Mouse (Mus musculus): ENCODE measurements around the gene Fancg.

DNA sequence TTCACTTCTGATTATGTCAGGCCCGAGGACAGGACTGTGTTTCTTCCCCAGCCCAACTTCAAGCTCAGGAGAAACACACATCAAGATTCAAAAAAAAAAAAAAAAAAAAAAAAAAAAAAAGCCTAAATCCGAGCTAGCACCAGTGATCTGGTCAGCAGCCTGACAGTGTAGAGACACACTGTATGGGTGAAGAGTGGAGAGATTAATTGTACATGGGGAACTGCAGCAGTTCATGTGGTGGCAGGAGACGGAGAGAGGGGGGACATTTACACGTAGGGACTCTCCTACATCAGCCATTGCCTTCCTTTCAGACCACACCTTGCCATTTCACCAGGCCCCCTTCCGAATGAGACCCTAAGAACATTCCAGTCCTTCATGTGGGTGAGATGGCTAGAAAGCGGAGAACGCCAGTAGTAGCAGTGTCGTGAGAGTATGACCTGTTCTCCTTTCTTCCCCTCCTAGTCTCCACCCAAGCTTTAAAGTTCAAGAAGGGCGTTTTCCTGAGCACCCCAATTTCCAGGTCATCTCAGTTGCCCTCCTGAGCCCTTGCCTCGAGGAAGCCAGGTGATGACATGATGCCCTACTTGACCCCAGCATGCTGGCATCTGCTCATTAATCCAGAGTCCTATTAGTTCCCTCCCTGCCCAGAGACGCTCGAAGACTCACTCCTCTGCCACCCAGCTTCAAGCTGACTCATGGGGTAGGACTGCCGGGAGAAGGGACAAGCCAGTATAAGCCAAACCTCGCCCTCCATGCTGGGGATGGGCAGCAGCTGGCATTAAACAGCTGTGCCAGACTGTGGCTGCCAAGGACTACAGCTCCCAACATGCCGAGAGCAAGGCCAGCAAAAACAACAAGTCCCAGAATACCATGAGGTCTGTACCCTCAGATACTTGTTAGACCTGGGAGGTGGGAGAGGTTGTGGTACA lies 28.5 kb upstream of the Fancg start:
- TF ChIP-seq CTCF (IDR thresholded peaks at IDR 0.05 in 2 of 3, conservative IDR thresholded peaks at IDR 0.05 in 1 of 3; ENCODE audit: control insufficient read depth in 1 of 3, insufficient read depth in 1 of 3, low read depth in 2 of 3, low read length in 3 of 3, poor library complexity in 1 of 3, severe bottlenecking in 1 of 3) (no peak), SIN3A (IDR thresholded peaks at IDR 0.05; ENCODE audit: low read length) (peak; percentile 41)
